Mouse (Mus musculus): ENCODE data around the gene Gpr55. TPM values are rescaled to one million over a fixed set of nuclear protein-coding genes. Genes with fewer than 3 reads are reported as not detected.
A peak's percentile ranks its signal among the peaks of the same experiment; 100 is the strongest.

The Gpr55 gene
- polyA plus RNA-seq, 1 experiment from 2014 or later: not detected

- H3K4me2 ChIP-seq: peak overlapping the region; percentile 74
- no peak for ATAC-seq (ENCODE audit: insufficient number of reproducible peaks, insufficient read depth, low FRiP score, low TSS enrichment, low read depth)
- H3K4me3 ChIP-seq (replicated peaks): peak overlapping the region; percentile 12; the same call in 1 of the 2 replicates
- H3K27ac ChIP-seq: peak overlapping the region; percentile 18; the same call in 1 of the 2 replicates
- H3K9me3 ChIP-seq: no peaks in the 10 kb centered on the region
- H3K9ac ChIP-seq (replicated peaks): no peak overlapping the region
- peaks cover 68% of the 10 kb centered on the region for H3K4me1 ChIP-seq (replicated peaks)
- 64% methylated on average over 12 of the region's 12 CpGs for WGBS
- no peaks in the 10 kb centered on the region for H3K36me3 ChIP-seq
- H3K27me3 ChIP-seq: no peaks in the 10 kb centered on the region
Observed at GRCm38 (mm10) chr1:85896781-85897700, 63.8 kb downstream of the Gpr55 start.

GRCm38 (mm10) chr1:85896110-85896509, 64.7 kb downstream of the Gpr55 start:
- Histone ChIP-seq H3K27me3 (no peaks in the 10 kb centered on the region), H3K9ac (replicated peaks) (peak overlapping the region; percentile 83; the same call in 1 of the 2 replicates), H3K9me3 (no peaks in the 10 kb centered on the region), H3K4me3 (replicated peaks) (peak overlapping the region; percentile 75), H3K27ac (peak overlapping the region; percentile 95), H3K36me3 (no peaks in the 10 kb centered on the region), H3K4me1 (replicated peaks) (peaks cover 62% of the 10 kb centered on the region), H3K4me2 (peak overlapping the region; percentile 74)
- 76% methylated on average over 5 of the region's 5 CpGs for WGBS
- ATAC-seq (ENCODE audit: insufficient number of reproducible peaks, insufficient read depth, low FRiP score, low TSS enrichment, low read depth): no peak

GRCm38 (mm10) chr1:85895391-85895837, 65.4 kb downstream of the Gpr55 start:
- peak; percentile 76 for ATAC-seq (ENCODE audit: insufficient number of reproducible peaks, insufficient read depth, low FRiP score, low TSS enrichment, low read depth)
- H3K27me3 ChIP-seq: no peaks in the 10 kb centered on the region
- H3K9ac ChIP-seq (replicated peaks): peak overlapping the region; percentile 83
- no peaks in the 10 kb centered on the region for H3K36me3 ChIP-seq
- H3K4me2 ChIP-seq: peak overlapping the region; percentile 74
- WGBS: under 1% methylated on average over 15 of the region's 15 CpGs
- H3K9me3 ChIP-seq: no peaks in the 10 kb centered on the region
- peak overlapping the region; percentile 75 for H3K4me3 ChIP-seq (replicated peaks)
- H3K4me1 ChIP-seq (replicated peaks): peaks cover 55% of the 10 kb centered on the region
- H3K27ac ChIP-seq: peak overlapping the region; percentile 95

- peaks cover 49% of the 10 kb centered on the region for H3K4me1 ChIP-seq (replicated peaks)
Observed at GRCm38 (mm10) chr1:85894748-85895360, 66.0 kb downstream of the Gpr55 start.

GRCm38 (mm10) chr1:85894231-85894747, 66.5 kb downstream of the Gpr55 start, which contains the start of gene Itm2c:
Itm2c (plus strand) TSS chr1:85894281.
- H3K4me1 ChIP-seq (replicated peaks): peaks cover 44% of the 10 kb centered on the region

More at GRCm38 (mm10) chr1:85894748-85895360, 66.0 kb downstream of the Gpr55 start:
- Histone ChIP-seq H3K9ac (replicated peaks) (peak overlapping the region; percentile 83), H3K4me3 (replicated peaks) (peak overlapping the region; percentile 75), H3K36me3 (no peaks in the 10 kb centered on the region), H3K4me2 (peak overlapping the region; percentile 74), H3K9me3 (no peaks in the 10 kb centered on the region), H3K27ac (peak overlapping the region; percentile 95), H3K27me3 (no peaks in the 10 kb centered on the region)
- ATAC-seq (ENCODE audit: insufficient number of reproducible peaks, insufficient read depth, low FRiP score, low TSS enrichment, low read depth): peak; percentile 52
- WGBS: 1% methylated on average over 30 of the region's 30 CpGs

More at GRCm38 (mm10) chr1:85894231-85894747, 66.5 kb downstream of the Gpr55 start, which contains the start of gene Itm2c:
- H3K4me2 ChIP-seq: peak within 1 kb of the TSS; percentile 74
- no peaks in the 10 kb centered on the region for H3K27me3 ChIP-seq
- 1% methylated on average over 35 of the region's 35 CpGs for WGBS
- H3K9ac ChIP-seq (replicated peaks): peak within 1 kb of the TSS; percentile 83
- H3K36me3 ChIP-seq: no peaks in the 10 kb centered on the region
- H3K27ac ChIP-seq: peak within 1 kb of the TSS; percentile 95
- peak; percentile 79 for ATAC-seq (ENCODE audit: insufficient number of reproducible peaks, insufficient read depth, low FRiP score, low TSS enrichment, low read depth)
- H3K9me3 ChIP-seq: no peaks in the 10 kb centered on the region
- H3K4me3 ChIP-seq (replicated peaks): peak within 1 kb of the TSS; percentile 75

Other genes starting within 250 kb of the Gpr55 start
- gene A630001G21Rik, start 182.4 kb downstream of the Gpr55 start, polyA plus RNA-seq (2016; fragmentation: Nextera tagmentation; extraction: Ambion mirVana): 1.0 and 1.2 TPM in 2 replicates
- gene Cab39, start 167.6 kb downstream of the Gpr55 start, polyA plus RNA-seq (2016; fragmentation: Nextera tagmentation; extraction: Ambion mirVana): 42.5 and 46.3 TPM in 2 replicates
- gene Itm2c, start 66.7 kb downstream of the Gpr55 start, polyA plus RNA-seq (2016; fragmentation: Nextera tagmentation; extraction: Ambion mirVana): 214 TPM in 2 replicates
- 0.17 TPM in 1 of 2 replicates, not detected in the other for gene 4933407L21Rik, start 32.5 kb downstream of the Gpr55 start, polyA plus RNA-seq (2016; fragmentation: Nextera tagmentation; extraction: Ambion mirVana)
- not detected in 2 replicates for gene Spata3, start 55.8 kb upstream of the Gpr55 start, polyA plus RNA-seq (2016; fragmentation: Nextera tagmentation; extraction: Ambion mirVana)
- gene 2810459M11Rik, start 84.9 kb upstream of the Gpr55 start, polyA plus RNA-seq (2016; fragmentation: Nextera tagmentation; extraction: Ambion mirVana): 0.12 and 0.35 TPM in 2 replicates
- gene Psmd1, start 103.4 kb upstream of the Gpr55 start, polyA plus RNA-seq (2016; fragmentation: Nextera tagmentation; extraction: Ambion mirVana): 193 and 202 TPM in 2 replicates
- 0.46 and 0.93 TPM in 2 replicates for gene Htr2b, start 151.0 kb upstream of the Gpr55 start, polyA plus RNA-seq (2016; fragmentation: Nextera tagmentation; extraction: Ambion mirVana)
- gene Gm21972, start 172.6 kb upstream of the Gpr55 start, polyA plus RNA-seq (2016; fragmentation: Nextera tagmentation; extraction: Ambion mirVana): 0.55 and 0.96 TPM in 2 replicates
- 32.5 and 33.2 TPM in 2 replicates for gene Armc9, start 193.8 kb upstream of the Gpr55 start, polyA plus RNA-seq (2016; fragmentation: Nextera tagmentation; extraction: Ambion mirVana)

Data from limb, embryonic 12.5 days (tissue).